Mouse (Mus musculus) neural tube, embryonic 15.5 days (tissue): ENCODE data around the gene Camk2n1. TPM values are rescaled to one million over a fixed set of nuclear protein-coding genes. Genes with fewer than 3 reads are reported as not detected.

ENCODE experiments used
- ATAC-seq: fragments of 200-750 bp; cut with Nextera tagmentation; 2 replicates; pipeline ENCODE4 v1.8.0; 2017; ENCODE audit warnings: mild to moderate bottlenecking, moderate TSS enrichment, moderate library complexity; ENCODE audit not compliant: low FRiP score
- H3K27ac ChIP-seq: fragments of 300-500 bp; sonication (generic); replicated peaks from 2 replicates; pipeline ENCODE4 v1.5.1; 2015; ENCODE audit warnings: mild to moderate bottlenecking, inconsistent platforms
- H3K27me3 ChIP-seq: fragments of 300-500 bp; sonication (generic); replicated peaks from 2 replicates; pipeline ENCODE4 v1.6.1; 2015; ENCODE audit warnings: inconsistent platforms
- H3K36me3 ChIP-seq: fragments of 300-500 bp; sonication (generic); 2 replicates; pipeline ENCODE4 v1.6.1; 2015; ENCODE audit warnings: inconsistent platforms
- H3K4me1 ChIP-seq: fragments of 300-500 bp; sonication (generic); 2 replicates; pipeline ENCODE4 v1.6.1; 2015; ENCODE audit warnings: inconsistent platforms
- H3K4me2 ChIP-seq: fragments of 300-500 bp; sonication (generic); 2 replicates; pipeline ENCODE4 v1.6.1; 2015; ENCODE audit warnings: inconsistent platforms, mild to moderate bottlenecking, moderate library complexity
- H3K4me3 ChIP-seq: fragments of 300-500 bp; sonication (generic); replicated peaks from 2 replicates; pipeline ENCODE4 v1.5.1; 2015; ENCODE audit warnings: mild to moderate bottlenecking, inconsistent platforms
- H3K9ac ChIP-seq: fragments of 300-500 bp; sonication (generic); replicated peaks from 2 replicates; pipeline ENCODE4 v1.6.1; 2015; ENCODE audit warnings: mild to moderate bottlenecking, inconsistent platforms
- H3K9me3 ChIP-seq: fragments of 300-500 bp; sonication (generic); replicated peaks from 2 replicates; pipeline ENCODE4 v1.6.1; 2016; ENCODE audit warnings: inconsistent platforms
- WGBS: fragments of 180-500 bp; shearing (Covaris S2); methylation state at CpG from one replicate; pipeline ENCODE4 v1.1.7; 2015; ENCODE audit warnings: mixed read lengths; 5-methylcytosine and 5-hydroxymethylcytosine counted together
- polyA plus RNA-seq: library from polyadenylated mRNA; unstranded; fragments of >200 nt; fragmentation: Nextera tagmentation; extraction: Ambion mirVana; gene quantifications from 2 replicates; pipeline ENCODE4 v1.2.1, GENCODE M21; 2015

Gene Camk2n1
- polyA plus RNA-seq, 1 experiment from 2014 or later = 23.1 TPM

DNA sequence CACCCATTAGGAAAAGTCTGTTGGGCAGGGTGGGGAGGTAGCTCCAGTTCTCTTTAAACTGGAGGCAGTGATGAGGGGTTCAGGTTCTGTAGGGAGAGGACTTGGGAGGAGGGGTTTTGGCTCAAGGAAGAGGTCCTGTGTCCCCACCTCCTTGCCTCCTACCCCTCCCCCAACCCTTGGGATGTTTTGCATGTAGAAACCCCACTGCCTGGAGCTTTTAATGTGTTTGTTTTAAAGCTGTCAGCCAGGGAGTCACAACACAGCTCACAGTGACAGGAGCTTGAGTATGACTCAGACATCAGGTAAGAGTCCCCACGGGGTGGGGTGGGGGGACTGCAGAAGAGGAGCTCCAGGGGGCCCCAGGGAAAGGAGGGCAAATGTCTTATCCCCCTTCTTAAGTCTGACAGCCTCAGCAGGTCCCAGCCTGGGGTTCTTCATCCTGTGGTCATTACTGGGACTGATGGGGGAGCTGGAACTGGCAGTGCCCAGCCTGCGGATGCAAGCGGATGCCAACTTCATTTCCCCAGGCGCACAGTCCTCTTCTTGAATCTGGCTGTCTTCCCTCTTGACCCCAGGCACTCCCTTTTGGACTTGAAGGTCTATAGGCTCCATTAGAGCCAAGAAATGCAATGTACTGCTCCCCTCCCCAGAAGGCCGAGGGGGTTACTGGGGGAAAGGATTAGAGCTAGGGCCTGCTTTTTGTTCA lies 4.8 kb downstream of the Camk2n1 start:
- WGBS = 58% methylated on average over 5 of the region's 5 CpGs
- H3K9ac ChIP-seq = no peak overlapping the region
- no peak for ATAC-seq
- peak overlapping the region; percentile 77 for H3K4me2 ChIP-seq
- H3K9me3 ChIP-seq = no peaks in the 10 kb centered on the region
- no peaks in the 10 kb centered on the region for H3K27me3 ChIP-seq
- no peak overlapping the region for H3K27ac ChIP-seq
- H3K4me1 ChIP-seq = peaks cover 79% of the 10 kb centered on the region
- no peak overlapping the region for H3K4me3 ChIP-seq
- H3K36me3 ChIP-seq = no peaks in the 10 kb centered on the region

DNA sequence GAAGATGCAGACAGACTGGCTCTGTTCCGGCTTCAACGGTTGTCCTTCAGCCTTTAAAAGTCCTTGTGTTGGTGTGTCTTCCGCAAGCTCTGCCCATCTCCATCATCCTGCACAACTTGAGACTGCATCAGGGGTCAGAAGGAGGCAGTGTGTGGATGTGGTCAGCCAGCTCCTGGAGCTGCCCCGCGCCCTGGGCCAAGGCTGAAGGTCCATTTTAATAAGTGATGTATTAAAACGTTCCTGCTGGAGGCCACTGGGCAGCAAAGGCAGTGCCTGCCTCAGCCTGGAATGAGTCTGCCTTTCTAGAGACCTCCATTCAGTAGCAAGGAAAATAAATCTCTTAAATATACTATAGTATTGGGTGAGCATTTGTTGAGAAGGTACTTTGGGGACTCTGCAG lies 5.7 kb downstream of the Camk2n1 start:
- H3K4me1 ChIP-seq = peaks cover 88% of the 10 kb centered on the region
- no peak overlapping the region for H3K9ac ChIP-seq
- H3K4me3 ChIP-seq = no peak overlapping the region
- no peaks in the 10 kb centered on the region for H3K9me3 ChIP-seq
- ATAC-seq = no peak
- no peaks in the 10 kb centered on the region for H3K27me3 ChIP-seq
- no peak overlapping the region for H3K27ac ChIP-seq
- WGBS = 74% methylated on average over 6 of the region's 6 CpGs
- H3K36me3 ChIP-seq = no peaks in the 10 kb centered on the region
- no peak overlapping the region for H3K4me2 ChIP-seq

DNA sequence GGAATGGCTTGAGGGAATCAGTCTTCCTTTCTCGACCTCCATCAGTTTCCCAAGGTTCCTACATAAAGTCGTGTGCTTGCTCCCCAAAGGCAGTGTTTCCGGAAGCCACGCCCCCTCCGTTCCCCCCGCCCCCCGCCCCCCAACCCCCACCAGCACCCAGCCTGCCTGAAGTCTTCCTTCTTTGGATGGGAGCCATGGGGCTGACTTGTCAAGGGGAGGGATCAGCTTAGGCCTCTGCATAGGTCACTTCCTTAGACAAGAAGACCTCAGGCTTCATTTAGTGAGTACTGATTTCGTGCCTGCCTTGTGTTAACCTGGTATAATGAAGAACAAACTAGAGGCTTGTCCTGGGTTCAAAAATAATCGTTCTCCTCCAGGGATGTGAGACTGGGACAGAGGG lies 6.8 kb downstream of the Camk2n1 start:
- WGBS = 24% methylated on average over 9 of the region's 9 CpGs
- H3K36me3 ChIP-seq = no peaks in the 10 kb centered on the region
- no peaks in the 10 kb centered on the region for H3K9me3 ChIP-seq
- H3K4me3 ChIP-seq = no peak overlapping the region
- H3K4me2 ChIP-seq = no peak overlapping the region
- no peak overlapping the region for H3K9ac ChIP-seq
- H3K4me1 ChIP-seq = peaks cover 91% of the 10 kb centered on the region
- H3K27ac ChIP-seq = no peak overlapping the region
- no peaks in the 10 kb centered on the region for H3K27me3 ChIP-seq
- no peak for ATAC-seq

GRCm38 (mm10) chr4:138461471-138461870 lies 7.4 kb downstream of the Camk2n1 start:
- H3K27me3 ChIP-seq = no peaks in the 10 kb centered on the region
- H3K9ac ChIP-seq = no peak overlapping the region
- H3K4me3 ChIP-seq = no peak overlapping the region
- ATAC-seq = no peak
- H3K27ac ChIP-seq = no peak overlapping the region
- peaks cover 86% of the 10 kb centered on the region for H3K4me1 ChIP-seq
- WGBS = 94% methylated on average over 5 of the region's 5 CpGs
- H3K4me2 ChIP-seq = no peak overlapping the region
- no peaks in the 10 kb centered on the region for H3K36me3 ChIP-seq
- no peaks in the 10 kb centered on the region for H3K9me3 ChIP-seq

- H3K4me2 ChIP-seq = peak overlapping the region; percentile 40
- H3K9ac ChIP-seq = no peak overlapping the region
- H3K36me3 ChIP-seq = no peaks in the 10 kb centered on the region
- no peak overlapping the region for H3K4me3 ChIP-seq
- H3K9me3 ChIP-seq = no peaks in the 10 kb centered on the region
- H3K27me3 ChIP-seq = no peaks in the 10 kb centered on the region
- H3K4me1 ChIP-seq = peaks cover 71% of the 10 kb centered on the region
- peak; percentile 48; the same call in 1 of the 2 replicates for ATAC-seq
- peak overlapping the region; percentile 81 for H3K27ac ChIP-seq
- WGBS = 2% methylated on average over 11 of the region's 11 CpGs
Measured at GRCm38 (mm10) chr4:138462971-138463831, 9.1 kb downstream of the Camk2n1 start.

- peak; percentile 36; the same call in 1 of the 2 replicates for ATAC-seq
- Histone ChIP-seq H3K36me3 (no peaks in the 10 kb centered on the region), H3K9ac (no peak overlapping the region), H3K27me3 (no peaks in the 10 kb centered on the region), H3K4me2 (peak overlapping the region; percentile 40), H3K9me3 (no peaks in the 10 kb centered on the region), H3K4me1 (peaks cover 65% of the 10 kb centered on the region), H3K27ac (peak overlapping the region; percentile 81), H3K4me3 (no peak overlapping the region)
- 4% methylated on average over 11 of the region's 11 CpGs for WGBS
Measured at GRCm38 (mm10) chr4:138463832-138464487, 9.8 kb downstream of the Camk2n1 start.

- Histone ChIP-seq H3K4me2 (peak overlapping the region; percentile 40), H3K9me3 (no peaks in the 10 kb centered on the region), H3K4me1 (peaks cover 63% of the 10 kb centered on the region), H3K27me3 (no peaks in the 10 kb centered on the region), H3K27ac (peak overlapping the region; percentile 70), H3K9ac (0 out of 2 replicates have a peak overlapping the region, but pooled peaks have one; percentile 1), H3K4me3 (no peak overlapping the region), H3K36me3 (no peaks in the 10 kb centered on the region)
- ATAC-seq = peak; percentile 74
- 2% methylated on average over 19 of the region's 22 CpGs for WGBS
Measured at GRCm38 (mm10) chr4:138464667-138465353, 10.7 kb downstream of the Camk2n1 start.

- Histone ChIP-seq H3K4me3 (no peak overlapping the region), H3K27me3 (no peaks in the 10 kb centered on the region), H3K36me3 (no peaks in the 10 kb centered on the region), H3K9ac (no peak overlapping the region), H3K4me1 (peaks cover 58% of the 10 kb centered on the region), H3K9me3 (no peaks in the 10 kb centered on the region), H3K27ac (peak overlapping the region; percentile 70), H3K4me2 (no peak overlapping the region)
- WGBS = 38% methylated on average over 8 of the region's 8 CpGs
- ATAC-seq = no peak
Measured at GRCm38 (mm10) chr4:138465446-138465845, 11.3 kb downstream of the Camk2n1 start.

DNA sequence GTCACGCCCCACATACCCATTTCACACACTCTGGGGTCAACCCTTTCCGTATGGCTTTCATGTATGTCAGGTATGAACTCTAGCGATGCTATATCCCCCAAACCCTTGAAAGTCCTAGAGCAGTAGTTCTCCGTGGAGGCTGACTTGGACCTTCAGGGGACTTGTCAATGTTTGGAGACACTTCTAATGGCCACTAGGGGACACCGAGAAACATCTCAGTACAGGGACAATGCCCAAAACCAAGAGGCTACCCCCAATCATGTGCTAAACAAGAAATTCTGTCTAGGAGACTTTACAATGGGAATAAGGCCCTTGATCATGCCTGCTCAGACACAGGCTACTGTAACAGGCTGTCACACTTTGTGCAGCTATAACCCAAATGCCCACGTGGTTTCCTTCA lies 12.6 kb downstream of the Camk2n1 start:
- WGBS = 79% methylated on average over 6 of the region's 6 CpGs
- no peaks in the 10 kb centered on the region for H3K27me3 ChIP-seq
- no peaks in the 10 kb centered on the region for H3K9me3 ChIP-seq
- no peak for ATAC-seq
- no peak overlapping the region for H3K4me2 ChIP-seq
- no peak overlapping the region for H3K9ac ChIP-seq
- no peak overlapping the region for H3K4me3 ChIP-seq
- H3K27ac ChIP-seq = no peak overlapping the region
- H3K4me1 ChIP-seq = peaks cover 59% of the 10 kb centered on the region
- no peaks in the 10 kb centered on the region for H3K36me3 ChIP-seq

GRCm38 (mm10) chr4:138467451-138467850 lies 13.3 kb downstream of the Camk2n1 start:
- Histone ChIP-seq H3K4me2 (no peak overlapping the region), H3K27ac (no peak overlapping the region), H3K9me3 (no peaks in the 10 kb centered on the region), H3K27me3 (no peaks in the 10 kb centered on the region), H3K4me1 (peaks cover 51% of the 10 kb centered on the region), H3K4me3 (no peak overlapping the region), H3K9ac (no peak overlapping the region), H3K36me3 (no peaks in the 10 kb centered on the region)
- no peak for ATAC-seq
- WGBS = 89% methylated on average over 5 of the region's 5 CpGs

DNA sequence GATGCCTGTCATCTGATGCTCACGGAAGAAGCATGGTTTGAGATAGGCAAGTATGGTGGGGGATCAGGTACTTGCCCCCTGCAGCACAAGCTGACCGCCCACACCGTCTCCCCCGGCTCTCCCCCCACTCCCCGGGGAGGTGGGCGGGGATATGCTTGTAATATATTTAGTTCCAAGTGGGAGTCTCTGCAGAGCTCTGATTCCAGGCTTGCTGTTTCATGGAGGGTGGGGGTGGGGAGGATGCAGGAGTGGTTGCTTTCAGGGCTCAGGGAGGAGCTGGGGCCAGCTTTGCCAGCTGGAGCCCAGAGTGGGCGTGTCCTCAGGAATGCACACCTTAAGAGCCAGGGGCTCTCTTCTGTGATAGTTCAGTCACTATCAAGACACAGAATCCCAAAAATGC lies 15.0 kb downstream of the Camk2n1 start:
- Histone ChIP-seq H3K27ac (peak overlapping the region; percentile 13; the same call in 1 of the 2 replicates), H3K9ac (no peak overlapping the region), H3K4me2 (peak overlapping the region; percentile 11; the same call in 1 of the 2 replicates), H3K9me3 (no peaks in the 10 kb centered on the region), H3K4me3 (no peak overlapping the region), H3K27me3 (no peaks in the 10 kb centered on the region), H3K4me1 (peaks cover 35% of the 10 kb centered on the region), H3K36me3 (no peaks in the 10 kb centered on the region)
- ATAC-seq = no peak
- 16% methylated on average over 7 of the region's 7 CpGs for WGBS
